Mouse (Mus musculus) ES-E14 (cell line): ENCODE data around the gene Hoxd13. TPM values are rescaled to one million over a fixed set of nuclear protein-coding genes. Genes with fewer than 3 reads are reported as not detected.

Source experiments
- DNase-seq: peaks from one replicate; pipeline ENCODE4 v3.0.0-alpha.2; 2013; ENCODE audit warnings: low read depth, low spot score
- H3K27ac ChIP-seq: 2 replicates; pipeline ENCODE4 v1.5.1; 2012; ENCODE audit warnings: low read depth, mild to moderate bottlenecking, low read length, moderate library complexity, mixed read lengths; ENCODE audit not compliant: poor library complexity, insufficient read depth, severe bottlenecking
- H3K36me3 ChIP-seq: 2 replicates; pipeline ENCODE4 v1.6.1; 2012; ENCODE audit warnings: mild to moderate bottlenecking, low read length, moderate library complexity, mixed read lengths; ENCODE audit not compliant: control insufficient read depth, poor library complexity, insufficient read depth, severe bottlenecking
- H3K4me1 ChIP-seq, 2 experiments: fragments of 150-350 bp in 1 of 2; sonication (generic) in 1 of 2; 2 replicates each; pipeline ENCODE4 v1.6.1; 2012; ENCODE audit warnings: low read length in 2 of 2, mild to moderate bottlenecking in 1 of 2, mixed read lengths in 1 of 2; ENCODE audit not compliant: control insufficient read depth in 2 of 2, insufficient read depth in 2 of 2, poor library complexity in 1 of 2
- H3K4me3 ChIP-seq, 2 experiments: fragments of 150-350 bp in 1 of 2; sonication (generic) in 1 of 2; 2 replicates each; pipeline ENCODE4 v1.5.1; 2012; ENCODE audit warnings: low read length in 2 of 2, low read depth in 1 of 2, mild to moderate bottlenecking in 1 of 2, mixed read lengths in 1 of 2; ENCODE audit not compliant: insufficient read depth in 1 of 2, poor library complexity in 1 of 2, severe bottlenecking in 1 of 2
- H3K9ac ChIP-seq: 2 replicates; pipeline ENCODE4 v1.6.1; 2012; ENCODE audit warnings: low read depth, mild to moderate bottlenecking, low read length, mixed read lengths; ENCODE audit not compliant: poor library complexity, insufficient read depth, severe bottlenecking
- H3K9me3 ChIP-seq: fragments of 150-350 bp; sonication (generic); 2 replicates; pipeline ENCODE4 v1.6.1; 2012; ENCODE audit warnings: low read depth, mild to moderate bottlenecking, low read length; ENCODE audit not compliant: control insufficient read depth, insufficient read depth
- CHD2 ChIP-seq: IDR thresholded peaks from 2 replicates; pipeline ENCODE4 v1.6.1; 2014; ENCODE audit warnings: mild to moderate bottlenecking, low read depth, low read length, inconsistent platforms
- HCFC1 ChIP-seq: IDR thresholded peaks from 2 replicates; pipeline ENCODE4 v1.6.1; 2012; ENCODE audit warnings: low read length, inconsistent platforms, borderline replicate concordance; ENCODE audit not compliant: insufficient read depth
- MAFK ChIP-seq: IDR thresholded peaks from 2 replicates; pipeline ENCODE4 v1.6.1; 2014; ENCODE audit warnings: mild to moderate bottlenecking, low read depth, low read length, inconsistent platforms; ENCODE audit not compliant: insufficient read depth
- ZC3H11A ChIP-seq: IDR thresholded peaks from 2 replicates; pipeline ENCODE4 v1.6.1; 2012; ENCODE audit warnings: low read depth, mild to moderate bottlenecking, inconsistent platforms, low read length, borderline replicate concordance
- ZNF384 ChIP-seq: IDR thresholded peaks from 2 replicates; pipeline ENCODE4 v1.6.1; 2012; ENCODE audit warnings: low read depth, low read length, inconsistent platforms
- in situ Hi-C, 2 experiments: fragments of 600-800 bp; cut with MboI; formaldehyde crosslinking; loops; one replicate each; pipeline ENCODE4 v1.15.1; 2025; ENCODE audit warnings: low sequenced_read_pairs in 2 of 2, inconsistent platforms in 1 of 2; ENCODE audit not compliant: unreplicated experiment in 2 of 2
- total RNA-seq: library from RNA; depleted of rRNA; stranded (reverse); fragments of 300-350 nt; gene quantifications from 2 replicates; pipeline ENCODE4 v1.2.3, GENCODE M21; 2012

Gene Hoxd13
- total RNA-seq, 1 experiment = 0.98 TPM

- in situ Hi-C loops = loop anchor here in 1 of 2 experiments (25.0 kb wide), 1 partner anchor 892 kb away; no protein-coding TSS in a partner anchor
- H3K9me3 ChIP-seq = no peaks in the 10 kb centered on the region
- H3K9ac ChIP-seq = no peak overlapping the region
- no peak for DNase-seq
- no peaks in the 10 kb centered on the region for H3K36me3 ChIP-seq
- TF ChIP-seq ZNF384 (no peak), MAFK (no peak), ZC3H11A (no peak), CHD2 (no peak), HCFC1 (no peak)
- H3K4me3 ChIP-seq = no peak overlapping the region
- H3K4me1 ChIP-seq = peaks cover 0 to 3% of the 10 kb centered on the region in 2 experiments; a peak in 1 of 4 replicates
- no peak overlapping the region for H3K27ac ChIP-seq
Measured at GRCm38 (mm10) chr2:74695383-74695782, 27.3 kb downstream of the Hoxd13 start.

DNA sequence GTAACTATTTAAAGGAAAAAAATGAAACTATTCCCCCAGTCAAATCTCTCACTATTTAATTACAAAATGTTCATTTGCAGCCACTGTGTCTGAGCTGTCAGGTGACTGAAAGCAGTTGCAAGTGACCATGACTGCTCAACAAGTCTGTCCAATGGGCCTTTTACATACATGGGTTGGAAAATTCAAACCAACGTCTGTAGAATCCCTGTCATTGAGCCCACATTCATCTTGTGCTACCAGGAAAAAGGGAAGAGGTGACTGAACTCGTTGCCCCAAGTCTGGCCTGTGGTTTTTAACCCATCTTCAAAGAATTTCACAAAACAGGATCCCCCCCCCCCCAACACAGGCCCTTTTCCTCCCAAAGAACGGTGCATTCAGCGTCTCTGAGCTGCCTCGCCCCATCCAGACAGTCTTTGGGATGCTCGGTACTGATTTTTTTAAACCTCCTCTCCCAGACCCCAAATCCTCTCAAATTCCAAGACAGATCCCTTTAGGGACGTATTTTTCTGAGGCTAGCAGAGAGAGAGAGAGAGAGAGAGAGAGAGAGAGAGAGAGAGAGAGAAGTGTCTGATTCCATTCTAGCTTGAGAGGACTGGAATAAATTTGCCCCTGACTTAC, 27.8 kb downstream of the Hoxd13 start:
- TF ChIP-seq HCFC1 (no peak), CHD2 (no peak)
- H3K4me1 ChIP-seq = peaks cover 0 to 3% of the 10 kb centered on the region in 2 experiments; a peak in 1 of 4 replicates
- H3K9me3 ChIP-seq = no peaks in the 10 kb centered on the region
- no peak for DNase-seq
- no peak overlapping the region for H3K4me3 ChIP-seq
- in situ Hi-C loops = loop anchor here in 1 of 2 experiments (25.0 kb wide), 1 partner anchor 891 kb away; no protein-coding TSS in a partner anchor
- H3K27ac ChIP-seq = no peak overlapping the region
- no peaks in the 10 kb centered on the region for H3K36me3 ChIP-seq
- H3K9ac ChIP-seq = no peak overlapping the region

DNA sequence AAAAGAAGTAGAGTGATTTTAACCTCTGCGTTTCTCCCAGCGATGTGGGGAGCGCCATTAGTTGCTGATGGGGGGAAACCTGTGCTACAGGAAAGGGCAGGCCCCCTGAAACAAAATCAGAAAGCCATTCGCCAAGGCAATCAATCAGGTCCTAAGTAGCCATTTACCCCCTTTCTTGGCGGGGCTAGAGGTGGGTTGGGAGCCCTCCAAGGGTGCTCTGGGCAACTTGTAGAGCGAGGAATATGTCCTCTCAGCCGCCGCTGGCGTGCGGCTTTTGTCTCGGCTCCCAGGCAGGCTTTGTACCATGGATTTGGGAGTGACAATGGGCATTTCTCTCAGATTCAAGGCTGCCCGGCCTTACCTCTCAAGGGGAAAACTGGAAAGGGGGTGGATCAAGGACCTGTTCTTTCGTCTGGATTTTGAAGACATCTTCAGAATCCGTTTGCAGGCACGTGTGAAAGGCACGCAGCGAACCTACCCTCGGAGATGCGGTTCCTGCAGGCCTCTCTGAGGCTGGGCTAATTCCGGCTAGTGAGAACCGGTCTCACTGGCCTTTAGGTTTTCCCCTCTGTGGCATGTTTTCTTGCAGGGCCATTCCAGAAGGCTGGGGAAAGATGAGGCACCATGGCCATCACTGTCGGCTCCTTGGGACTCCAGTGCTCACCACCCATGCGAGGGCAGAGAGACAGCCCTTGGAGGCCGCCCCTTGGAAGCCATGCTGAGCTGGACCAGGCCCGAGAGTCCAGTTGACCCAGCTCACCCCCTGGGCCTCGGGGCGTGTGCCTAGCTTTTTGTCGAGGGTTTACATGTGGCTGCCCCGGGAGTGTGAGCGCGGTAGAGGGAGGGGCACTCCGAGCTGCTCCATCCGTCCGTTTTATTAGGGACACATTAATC, 28.6 kb downstream of the Hoxd13 start:
- no peak for DNase-seq
- H3K9ac ChIP-seq = no peak overlapping the region
- no peaks in the 10 kb centered on the region for H3K36me3 ChIP-seq
- no peak for TF ChIP-seq CHD2
- TF ChIP-seq ZC3H11A = no peak
- TF ChIP-seq ZNF384 = no peak
- TF ChIP-seq HCFC1 = no peak
- no peak for TF ChIP-seq MAFK
- H3K4me3 ChIP-seq = no peak overlapping the region
- in situ Hi-C loops = loop anchor here in 1 of 2 experiments (25.0 kb wide), 1 partner anchor 891 kb away; no protein-coding TSS in a partner anchor
- peaks cover 0 to 3% of the 10 kb centered on the region in 2 experiments; a peak in 1 of 4 replicates for H3K4me1 ChIP-seq
- H3K9me3 ChIP-seq = no peaks in the 10 kb centered on the region
- no peak overlapping the region for H3K27ac ChIP-seq

DNA sequence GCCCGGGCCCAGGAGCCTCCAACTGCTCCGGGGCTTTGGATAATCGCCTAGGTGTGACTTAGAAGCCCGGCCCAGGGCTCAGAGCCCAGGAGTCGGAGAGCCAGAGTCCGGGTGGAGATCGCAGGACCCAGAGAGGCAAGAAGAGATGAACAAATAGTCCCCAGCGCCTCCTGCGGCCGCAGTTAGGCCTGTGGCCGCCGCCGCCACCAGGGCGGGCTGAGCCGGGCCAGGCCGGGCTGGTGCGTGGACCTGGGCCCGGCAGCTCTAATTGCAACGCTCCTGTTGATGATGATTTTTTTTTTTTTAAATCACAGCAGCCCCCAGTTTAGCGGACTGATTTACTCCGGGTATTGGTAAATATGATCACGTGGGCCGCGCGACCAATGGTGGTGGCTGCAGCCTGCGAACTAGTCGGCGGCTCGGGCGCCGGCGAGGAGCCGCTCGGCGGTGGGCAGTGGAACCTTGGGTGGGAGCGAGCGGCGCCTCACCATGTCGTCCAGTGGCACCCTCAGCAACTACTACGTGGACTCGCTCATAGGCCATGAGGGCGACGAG, 29.5 kb downstream of the Hoxd13 start, which contains the start of gene Hoxd9:
Gene Hoxd9 (plus strand): TSS at position 161 of the 555 bp plus-strand sequence.
- Histone ChIP-seq H3K4me1 (peaks cover 0 to 2% of the 10 kb centered on the region in 2 experiments; a peak in 1 of 4 replicates), H3K9me3 (no peaks in the 10 kb centered on the region), H3K36me3 (no peaks in the 10 kb centered on the region), H3K27ac (no peak within 1 kb of the TSS), H3K4me3 (peak within 1 kb of the TSS; percentile 27 to 46; a peak in 3 of 4 replicates), H3K9ac (no peak within 1 kb of the TSS)
- in situ Hi-C loops = loop anchor here in 1 of 2 experiments (25.0 kb wide), 1 partner anchor 890 kb away; no protein-coding TSS in a partner anchor
- DNase-seq = no peak
- no peak for TF ChIP-seq ZC3H11A
- no peak for TF ChIP-seq CHD2
- TF ChIP-seq ZNF384 = no peak
- no peak for TF ChIP-seq MAFK
- no peak for TF ChIP-seq HCFC1
